Mouse (Mus musculus) adipose tissue, adult 10 weeks (tissue): ENCODE measurements around the gene Dmtf1. TPM values are rescaled to one million over a fixed set of nuclear protein-coding genes. Genes with fewer than 3 reads are reported as not detected.

ENCODE experiments used
- polyA plus RNA-seq: library from polyadenylated mRNA; stranded (reverse); fragments of 350-450 nt; fragmentation: Illumina TruSeq; extraction: RNeasy Lipid Tissue Mini Kit (QIAGEN cat#74804); gene quantifications from one replicate; pipeline ENCODE4 v1.2.3, GENCODE M21; 2014; ENCODE audit warnings: low read depth, low replicate concordance

Gene Dmtf1
- 24.4 TPM for polyA plus RNA-seq

GRCm38 (mm10) chr5:9161456-9162041, at the start of gene Dmtf1:
Dmtf1 (minus strand) TSS chr5:9161776.

GRCm38 (mm10) chr5:9100207-9100848, 61.2 kb downstream of the Dmtf1 start, which contains the start of gene Tmem243:
Tmem243 (plus strand) TSS chr5:9100668.

Other genes with a start within 250 kb of the Dmtf1 start
- gene Crot, start 164.5 kb downstream of the Dmtf1 start, polyA plus RNA-seq = 47.7 TPM
- 28.8 TPM for gene Tmem243, start 61.1 kb downstream of the Dmtf1 start, polyA plus RNA-seq
- gene 9330182L06Rik, start 104.3 kb upstream of the Dmtf1 start, polyA plus RNA-seq = 1.3 TPM